Mouse (Mus musculus) lung, embryonic 16.5 days (tissue): Measurements from ENCODE around the gene Paqr7. TPM values are rescaled to one million over a fixed set of nuclear protein-coding genes. Genes with fewer than 3 reads are reported as not detected.

ENCODE experiments used
- ATAC-seq: fragments of 200-750 bp; cut with Nextera tagmentation; 2 replicates; pipeline ENCODE4 v1.8.0; 2017; ENCODE audit warnings: low read depth, mild to moderate bottlenecking, moderate library complexity
- H3K27ac ChIP-seq: fragments of 300-500 bp; sonication (generic); 2 replicates; pipeline ENCODE4 v1.5.1; 2014; ENCODE audit warnings: mild to moderate bottlenecking, control low read depth, low read length
- H3K27me3 ChIP-seq: fragments of 300-500 bp; sonication (generic); 2 replicates; pipeline ENCODE4 v1.6.1; 2014; ENCODE audit warnings: low read depth, low read length, mixed read lengths; ENCODE audit not compliant: control insufficient read depth, insufficient read depth
- H3K36me3 ChIP-seq: fragments of 300-500 bp; sonication (generic); 2 replicates; pipeline ENCODE4 v1.6.1; 2014; ENCODE audit warnings: low read length; ENCODE audit not compliant: control insufficient read depth, insufficient read depth
- H3K4me1 ChIP-seq: fragments of 300-500 bp; sonication (generic); replicated peaks from 2 replicates; pipeline ENCODE4 v1.6.1; 2014; ENCODE audit warnings: low read length, mixed read lengths; ENCODE audit not compliant: control insufficient read depth, insufficient read depth
- H3K4me2 ChIP-seq: fragments of 300-500 bp; sonication (generic); 2 replicates; pipeline ENCODE4 v1.6.1; 2014; ENCODE audit warnings: low read depth, low read length, control low read depth
- H3K4me3 ChIP-seq: fragments of 300-500 bp; sonication (generic); 2 replicates; pipeline ENCODE4 v1.5.1; 2014; ENCODE audit warnings: mild to moderate bottlenecking, low read length, control low read depth
- H3K9ac ChIP-seq: fragments of 300-500 bp; sonication (generic); 2 replicates; pipeline ENCODE4 v1.6.1; 2014; ENCODE audit warnings: low read length, control low read depth
- H3K9me3 ChIP-seq: fragments of 300-500 bp; sonication (generic); 2 replicates; pipeline ENCODE4 v1.6.1; 2016; ENCODE audit warnings: low read length; ENCODE audit not compliant: control insufficient read depth
- WGBS: fragments of 180-500 bp; shearing (Covaris S2); extraction: QIAGEN DNeasy Blood & Tissue Kit; methylation state at CpG from one replicate; pipeline ENCODE4 v1.1.7; 2014; 5-methylcytosine and 5-hydroxymethylcytosine counted together
- polyA plus RNA-seq: library from polyadenylated mRNA; unstranded; fragments of >200 nt; fragmentation: Nextera tagmentation; extraction: Ambion mirVana; gene quantifications from 2 replicates; pipeline ENCODE4 v1.2.1, GENCODE M21; 2015

Paqr7 gene
- polyA plus RNA-seq, 1 experiment from 2014 or later = 6.9 TPM

GRCm38 (mm10) chr4:134481270-134481669, 15.2 kb upstream of the Paqr7 start:
- ATAC-seq = peak; percentile 22
- WGBS = 44% methylated on average over 6 of the region's 6 CpGs

GRCm38 (mm10) chr4:134482442-134482841, 14.1 kb upstream of the Paqr7 start:
- 70% methylated on average over 8 of the region's 8 CpGs for WGBS
- Histone ChIP-seq H3K9ac (no peak overlapping the region), H3K9me3 (no peaks in the 10 kb centered on the region), H3K4me2 (no peak overlapping the region), H3K4me3 (no peak overlapping the region), H3K36me3 (no peaks in the 10 kb centered on the region), H3K27ac (no peak overlapping the region), H3K4me1 (0 out of 2 replicates have a peak, but pooled peaks cover 2% of the 10 kb centered on the region), H3K27me3 (no peaks in the 10 kb centered on the region; the same call in 1 of the 2 replicates)
- no peak for ATAC-seq

More at GRCm38 (mm10) chr4:134481270-134481669, 15.2 kb upstream of the Paqr7 start:
- Histone ChIP-seq H3K27me3 (no peaks in the 10 kb centered on the region; the same call in 1 of the 2 replicates), H3K9ac (no peak overlapping the region), H3K4me3 (no peak overlapping the region), H3K9me3 (no peaks in the 10 kb centered on the region), H3K36me3 (no peaks in the 10 kb centered on the region), H3K4me2 (no peak overlapping the region), H3K27ac (no peak overlapping the region), H3K4me1 (0 out of 2 replicates have a peak, but pooled peaks cover 2% of the 10 kb centered on the region)

GRCm38 (mm10) chr4:134483078-134483688, 13.3 kb upstream of the Paqr7 start:
- ATAC-seq = no peak
- no peak overlapping the region for H3K27ac ChIP-seq

DNA sequence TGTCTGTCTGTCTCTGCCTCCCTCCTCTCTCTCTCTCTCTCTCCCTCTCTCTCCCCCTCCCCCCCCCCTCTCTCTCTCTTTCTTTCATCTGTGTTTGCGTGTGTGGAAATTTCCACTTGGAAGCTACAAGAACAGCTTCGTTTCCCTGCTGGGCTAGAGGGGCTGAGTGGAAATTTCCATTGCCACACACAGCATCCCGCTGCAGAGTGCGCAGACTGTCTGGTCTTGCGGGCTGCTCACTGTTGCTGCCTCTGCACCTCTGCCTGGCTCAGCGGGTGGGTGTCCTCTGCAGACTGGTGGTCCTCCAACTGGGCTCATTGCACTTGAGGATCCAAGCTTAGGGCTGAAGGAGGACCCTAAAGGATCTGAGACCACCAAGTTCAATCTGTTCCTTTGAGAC, 12.8 kb upstream of the Paqr7 start:
- Histone ChIP-seq H3K27me3 (no peaks in the 10 kb centered on the region; the same call in 1 of the 2 replicates), H3K36me3 (no peaks in the 10 kb centered on the region), H3K4me1 (peaks cover 3% of the 10 kb centered on the region; the same call in 1 of the 2 replicates), H3K27ac (no peak overlapping the region), H3K9ac (no peak overlapping the region), H3K9me3 (no peaks in the 10 kb centered on the region), H3K4me2 (no peak overlapping the region), H3K4me3 (no peak overlapping the region)
- 44% methylated on average over 6 of the region's 6 CpGs for WGBS
- ATAC-seq = no peak

More at GRCm38 (mm10) chr4:134483078-134483688, 13.3 kb upstream of the Paqr7 start:
- 61% methylated on average over 6 of the region's 6 CpGs for WGBS
- H3K4me1 ChIP-seq = peaks cover 3% of the 10 kb centered on the region; the same call in 1 of the 2 replicates
- no peak overlapping the region for H3K9ac ChIP-seq
- no peaks in the 10 kb centered on the region; the same call in 1 of the 2 replicates for H3K27me3 ChIP-seq
- no peak overlapping the region for H3K4me2 ChIP-seq
- H3K9me3 ChIP-seq = no peaks in the 10 kb centered on the region
- H3K36me3 ChIP-seq = no peaks in the 10 kb centered on the region
- no peak overlapping the region for H3K4me3 ChIP-seq

- Histone ChIP-seq H3K4me3 (no peak overlapping the region), H3K36me3 (no peaks in the 10 kb centered on the region), H3K4me1 (peaks cover 3% of the 10 kb centered on the region; the same call in 1 of the 2 replicates), H3K4me2 (no peak overlapping the region), H3K27me3 (no peaks in the 10 kb centered on the region; the same call in 1 of the 2 replicates), H3K27ac (no peak overlapping the region), H3K9ac (no peak overlapping the region), H3K9me3 (no peaks in the 10 kb centered on the region)
- WGBS = 76% methylated on average over 10 of the region's 10 CpGs
- no peak for ATAC-seq
Observed at GRCm38 (mm10) chr4:134484231-134484630, 12.3 kb upstream of the Paqr7 start.

- H3K9ac ChIP-seq = no peak overlapping the region
- no peak overlapping the region for H3K27ac ChIP-seq
- H3K36me3 ChIP-seq = no peaks in the 10 kb centered on the region
- peaks cover 3% of the 10 kb centered on the region; the same call in 1 of the 2 replicates for H3K4me1 ChIP-seq
- 76% methylated on average over 5 of the region's 5 CpGs for WGBS
- H3K9me3 ChIP-seq = no peaks in the 10 kb centered on the region
- no peak overlapping the region for H3K4me2 ChIP-seq
- H3K4me3 ChIP-seq = no peak overlapping the region
- no peaks in the 10 kb centered on the region; the same call in 1 of the 2 replicates for H3K27me3 ChIP-seq
- ATAC-seq = no peak
Observed at GRCm38 (mm10) chr4:134485151-134485900, 11.2 kb upstream of the Paqr7 start.

DNA sequence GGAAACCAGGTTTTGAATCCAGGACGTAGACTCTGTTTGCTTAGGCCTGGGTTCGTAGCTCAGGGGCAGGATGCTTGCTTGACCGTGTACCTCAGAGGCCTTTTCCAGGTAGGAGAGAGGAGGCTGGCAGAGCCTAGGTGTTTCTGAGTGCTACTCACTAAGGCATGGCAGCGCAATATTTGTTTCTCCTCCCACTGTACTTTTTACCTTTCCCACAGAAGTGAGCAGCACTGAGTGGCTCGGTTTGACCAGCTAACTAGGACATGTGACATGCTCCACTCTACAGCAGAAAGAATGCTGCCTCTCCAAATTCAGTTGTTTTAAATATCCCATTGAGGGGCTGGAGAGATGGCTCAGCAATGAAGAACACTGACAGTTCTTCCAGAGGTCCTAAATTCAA, 8.3 kb upstream of the Paqr7 start:
- Histone ChIP-seq H3K9me3 (no peaks in the 10 kb centered on the region), H3K36me3 (no peaks in the 10 kb centered on the region), H3K27me3 (no peaks in the 10 kb centered on the region), H3K9ac (no peak overlapping the region), H3K27ac (no peak overlapping the region), H3K4me2 (no peak overlapping the region), H3K4me3 (no peak overlapping the region), H3K4me1 (peaks cover 3% of the 10 kb centered on the region; the same call in 1 of the 2 replicates)
- 61% methylated on average over 5 of the region's 5 CpGs for WGBS
- peak; percentile 72 for ATAC-seq

- H3K4me1 ChIP-seq = peaks cover 9% of the 10 kb centered on the region
- no peak overlapping the region for H3K4me2 ChIP-seq
- H3K4me3 ChIP-seq = no peak overlapping the region
- no peak for ATAC-seq
- no peaks in the 10 kb centered on the region for H3K9me3 ChIP-seq
- WGBS = 64% methylated on average over 11 of the region's 11 CpGs
- no peak overlapping the region for H3K27ac ChIP-seq
- no peaks in the 10 kb centered on the region for H3K36me3 ChIP-seq
- H3K9ac ChIP-seq = no peak overlapping the region
- H3K27me3 ChIP-seq = no peaks in the 10 kb centered on the region
Observed at GRCm38 (mm10) chr4:134489986-134490665, 6.4 kb upstream of the Paqr7 start.

GRCm38 (mm10) chr4:134491716-134492115, 4.8 kb upstream of the Paqr7 start:
- no peaks in the 10 kb centered on the region for H3K27me3 ChIP-seq
- ATAC-seq = no peak
- H3K27ac ChIP-seq = no peak overlapping the region
- 39% methylated on average over 6 of the region's 6 CpGs for WGBS
- peaks cover 18% of the 10 kb centered on the region for H3K4me1 ChIP-seq
- H3K9ac ChIP-seq = no peak overlapping the region
- no peaks in the 10 kb centered on the region for H3K9me3 ChIP-seq
- no peak overlapping the region for H3K4me2 ChIP-seq
- H3K4me3 ChIP-seq = no peak overlapping the region
- no peaks in the 10 kb centered on the region for H3K36me3 ChIP-seq
